Mouse (Mus musculus) gastrocnemius, postnatal 10 days (tissue): ENCODE results near the gene Brd2. TPM values are rescaled to one million over a fixed set of nuclear protein-coding genes. Genes with fewer than 3 reads are reported as not detected.
"Not testable (repeated sequence)": the region's sequence is repeated elsewhere in the genome, so short reads cannot be mapped to it uniquely, and the experiment has no call there.

Source experiments
- DNase-seq: peaks from one replicate; pipeline ENCODE4 v3.0.0; 2021; ENCODE audit warnings: mixed read lengths
- long read RNA-seq, 2 experiments: library from polyadenylated mRNA; stranded (forward); transcript quantifications; one replicate each; pipeline ENCODE4 v2.0.0; 2021
- total RNA-seq, 2 experiments: library from RNA; stranded (reverse); gene quantifications; 2 replicates each; pipeline ENCODE4 v1.2.3; 2021

Brd2 gene
- 100 to 1,000 TPM in 1 of 2 experiments, 10 to 100 TPM in 1; 91.9 to 114 TPM for total RNA-seq
- long read RNA-seq, experiment 1, full-length matches to known transcripts, result 2 of 24 reads
- long read RNA-seq, experiment 1, partial matches to known transcripts, result 4 of 24 reads
- long read RNA-seq, experiment 1, other reads (novel, unspliced or antisense), result 18 of 24 reads
- long read RNA-seq, experiment 2, partial matches to known transcripts, result 4 of 21 reads
- long read RNA-seq, experiment 2, other reads (novel, unspliced or antisense), result 17 of 21 reads

DNA sequence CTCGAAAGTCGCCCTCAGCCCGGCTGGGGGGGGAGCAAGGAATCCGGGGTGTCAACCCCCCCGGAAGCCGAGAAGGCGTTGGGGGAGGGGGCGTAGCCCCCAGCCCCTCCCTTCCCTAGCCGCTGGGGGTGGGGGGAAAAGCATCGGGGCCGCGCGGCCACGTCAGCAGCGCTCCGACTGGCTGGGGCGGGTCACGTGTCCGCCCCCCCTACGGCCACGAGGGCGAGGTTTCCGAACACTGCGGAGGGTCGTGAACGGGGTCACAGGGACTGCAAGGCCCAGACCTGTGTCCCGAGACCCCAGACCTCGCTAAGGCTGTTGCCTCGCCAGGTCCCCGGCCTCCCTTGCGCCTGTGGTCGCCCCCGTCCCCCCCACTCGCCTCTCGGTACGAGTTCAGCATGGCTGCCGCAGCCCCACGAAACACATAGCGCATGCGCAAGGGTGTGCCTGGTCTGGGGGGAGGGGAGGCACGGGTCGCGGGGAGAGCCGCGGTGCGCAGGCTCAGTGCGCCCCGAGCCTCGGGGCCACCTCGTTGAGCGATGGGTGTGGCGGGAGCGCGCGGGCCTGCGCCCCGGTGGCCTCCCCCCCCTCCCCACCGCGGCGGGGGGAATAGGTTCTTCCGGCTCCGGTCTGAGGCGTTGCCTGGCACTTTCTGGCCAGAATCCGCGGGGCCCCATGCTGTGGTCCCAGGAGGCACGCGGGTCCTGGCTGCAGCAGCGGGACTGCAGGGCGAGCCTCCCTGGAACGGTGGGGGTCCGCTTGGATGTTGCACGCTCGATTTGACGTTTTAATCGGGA lies at the start of gene Brd2:
Gene Brd2, minus strand, starts transcription at position 447 of the 797 bp plus-strand sequence.
- peak; percentile 96 for DNase-seq

DNA sequence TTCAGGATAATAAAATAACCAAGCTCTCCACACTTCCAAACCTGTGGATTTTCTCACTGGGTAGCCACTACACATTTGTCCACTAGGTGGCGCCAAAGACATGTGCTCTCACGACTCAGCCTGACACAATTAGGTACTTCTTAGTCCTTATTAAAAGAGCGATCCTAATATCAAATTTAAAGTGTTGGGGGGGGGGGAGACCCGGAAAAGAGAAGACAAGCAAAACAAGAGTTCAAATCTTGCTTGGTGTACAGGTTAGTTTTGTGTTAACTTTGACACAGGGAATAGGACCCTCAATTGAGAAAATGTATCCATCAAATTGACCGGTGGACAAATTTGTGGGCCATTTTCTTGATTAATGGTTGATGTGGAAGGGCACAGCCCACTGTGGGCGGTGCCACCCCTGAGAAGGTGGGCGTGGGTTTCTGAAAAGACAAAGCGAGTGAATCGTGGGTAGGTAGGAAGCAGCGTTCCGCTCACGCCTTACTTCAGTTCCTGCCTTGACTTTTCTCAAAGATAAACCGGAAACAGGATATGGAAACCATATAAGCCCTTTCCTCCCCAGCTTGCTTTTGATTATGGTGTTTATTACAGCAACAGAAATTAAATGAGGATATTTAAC lies 48.6 kb upstream of the Brd2 start:
- peak; percentile 82 for DNase-seq

- DNase-seq, result no peak
Observed at GRCm38 (mm10) chr17:34170487-34170876, 48.0 kb upstream of the Brd2 start.

DNA sequence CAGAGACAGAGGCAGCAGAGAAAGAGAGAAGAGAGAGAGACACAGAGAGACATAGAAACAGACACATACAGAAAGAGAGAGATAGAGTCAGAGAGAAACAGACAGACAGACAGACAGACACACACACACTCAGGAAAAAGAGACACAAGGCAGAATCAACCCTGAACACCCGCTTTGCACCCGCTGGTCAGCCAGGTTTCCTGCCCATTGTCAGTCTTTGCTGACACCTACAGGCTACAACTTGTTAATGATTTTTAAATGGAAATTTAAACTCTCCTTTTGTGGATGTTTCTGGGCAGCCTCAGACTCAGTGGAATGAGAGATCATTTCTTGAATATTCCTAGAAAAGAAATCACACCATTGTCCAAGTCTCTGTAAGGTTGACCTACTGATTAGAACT lies 46.8 kb upstream of the Brd2 start:
- DNase-seq, result peak; percentile 29

- no peak for DNase-seq
Observed at GRCm38 (mm10) chr17:34165033-34165730, 42.7 kb upstream of the Brd2 start.

GRCm38 (mm10) chr17:34164202-34164895 lies 41.9 kb upstream of the Brd2 start:
- no peak for DNase-seq

DNA sequence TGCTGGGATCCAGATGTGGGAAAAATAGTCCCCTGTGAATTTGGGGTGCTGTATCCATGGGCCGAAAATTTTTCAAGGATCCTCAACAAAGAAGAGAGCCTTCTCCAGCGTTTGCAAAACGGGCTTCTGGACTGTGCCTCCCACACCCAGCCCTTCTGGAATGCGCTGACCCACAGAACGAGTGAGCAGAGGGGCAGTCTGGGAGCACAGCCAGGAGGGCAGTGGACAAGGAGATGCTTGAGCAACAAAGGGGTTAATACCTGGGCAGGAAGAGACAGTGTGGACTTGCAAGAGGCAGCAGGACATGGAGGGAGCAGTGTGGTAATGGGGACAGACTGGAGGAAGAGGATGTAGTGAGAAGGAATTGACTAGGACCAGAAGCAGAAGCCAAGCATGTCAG lies 33.1 kb upstream of the Brd2 start:
- DNase-seq, result no peak

- no peak for DNase-seq
Observed at GRCm38 (mm10) chr17:34152923-34153322, 30.5 kb upstream of the Brd2 start, which contains the start of gene H2-DMb1. Gene H2-DMb1 (plus strand): TSS chr17:34153072.

DNA sequence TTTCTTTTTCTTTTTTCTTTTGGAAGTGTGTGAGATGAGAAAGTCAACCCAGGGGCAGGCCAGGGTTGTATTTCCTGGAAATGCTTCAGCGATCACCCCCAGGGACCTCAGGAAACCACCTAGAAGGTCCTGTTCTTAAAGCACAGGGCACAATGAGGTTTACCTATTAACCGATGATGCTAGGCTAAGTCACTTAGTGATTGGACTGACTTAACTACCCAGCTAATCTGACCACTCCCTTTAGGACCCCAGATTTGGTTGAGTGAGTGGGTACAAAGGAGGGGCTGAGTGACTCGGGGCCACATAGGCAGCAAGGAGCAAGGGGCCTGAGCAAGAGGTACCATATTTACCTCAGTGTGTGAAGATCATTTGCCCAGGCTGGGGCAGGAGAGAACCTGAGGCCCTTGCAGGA lies 22.5 kb upstream of the Brd2 start:
- no peak for DNase-seq

GRCm38 (mm10) chr17:34144221-34144620 lies 21.8 kb upstream of the Brd2 start:
- not testable (repeated sequence) for DNase-seq

DNA sequence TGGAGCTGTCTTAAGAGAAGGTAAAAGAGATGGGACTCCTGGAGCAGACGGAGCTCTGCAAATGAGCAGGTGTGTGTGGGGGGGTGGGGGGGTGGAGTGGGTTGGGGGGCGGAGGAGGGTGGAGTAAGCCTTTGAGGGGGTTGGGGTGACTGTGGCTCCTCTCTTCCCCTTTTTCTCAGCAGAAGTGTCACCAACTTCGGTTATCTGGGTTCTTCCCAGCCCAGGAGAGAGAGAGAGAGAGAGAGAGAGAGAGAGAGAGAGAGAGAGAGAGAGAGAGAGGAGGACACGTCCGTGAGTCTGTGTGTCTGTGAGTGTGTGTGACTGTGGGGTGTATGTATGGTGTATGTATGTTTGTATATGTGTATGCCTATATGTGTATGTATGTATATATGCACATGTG lies 21.0 kb upstream of the Brd2 start:
- no peak for DNase-seq

DNA sequence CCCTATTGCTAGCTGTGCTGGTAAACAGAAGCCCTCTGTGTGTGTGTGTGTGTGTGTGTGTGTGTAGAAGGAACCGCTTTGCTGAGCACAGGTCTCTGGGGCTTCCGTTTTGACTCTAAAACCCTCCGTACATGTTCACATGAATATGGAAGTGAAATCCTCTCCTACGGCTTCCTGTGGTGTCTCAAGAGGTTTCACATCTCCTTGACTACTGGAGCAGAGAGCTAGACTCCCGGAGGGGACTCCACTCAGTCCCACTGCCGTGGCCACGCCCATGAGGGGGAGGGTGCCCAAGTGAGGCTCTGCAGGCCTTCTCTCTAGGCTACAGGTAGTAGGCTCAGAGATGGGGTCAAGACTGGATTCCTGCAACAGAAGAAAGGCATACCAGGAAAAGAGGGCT lies 20.6 kb upstream of the Brd2 start, which contains the start of gene H2-DMb2:
Gene H2-DMb2, plus strand, starts transcription at position 275 of the 400 bp plus-strand sequence.
- peak; percentile 32 for DNase-seq

DNA sequence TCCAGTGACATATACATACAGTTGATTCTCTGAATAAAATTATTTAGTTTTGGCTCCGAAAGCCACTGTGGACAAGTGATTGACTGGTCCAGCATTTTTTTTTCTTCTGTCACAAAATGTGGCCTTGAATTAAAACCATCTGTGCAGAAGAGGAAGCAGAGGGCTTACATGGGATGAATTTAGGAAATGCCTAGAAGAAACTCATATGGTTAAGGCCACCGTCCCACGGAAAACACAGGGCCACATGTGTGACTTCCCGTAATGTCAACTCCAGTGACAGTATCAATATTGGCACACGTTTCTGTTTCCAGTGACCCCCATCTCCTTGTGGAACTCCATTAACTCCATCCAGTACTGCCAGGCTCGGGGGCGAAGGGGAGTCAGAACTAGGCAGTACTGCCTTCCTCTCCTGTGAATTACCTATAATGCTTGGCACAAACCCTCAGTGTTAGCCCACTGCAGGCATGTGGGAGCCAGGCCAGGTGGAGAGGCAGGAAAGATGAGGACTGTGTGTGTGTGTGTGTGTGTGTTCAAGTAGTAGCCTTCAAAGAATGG lies 20.1 kb upstream of the Brd2 start:
- no peak for DNase-seq

GRCm38 (mm10) chr17:34141448-34141847 lies 19.0 kb upstream of the Brd2 start:
- DNase-seq, result no peak

GRCm38 (mm10) chr17:34140240-34140639 lies 17.8 kb upstream of the Brd2 start:
- DNase-seq, result no peak

- DNase-seq, result no peak
Observed at GRCm38 (mm10) chr17:34139416-34139815, 17.0 kb upstream of the Brd2 start.

DNA sequence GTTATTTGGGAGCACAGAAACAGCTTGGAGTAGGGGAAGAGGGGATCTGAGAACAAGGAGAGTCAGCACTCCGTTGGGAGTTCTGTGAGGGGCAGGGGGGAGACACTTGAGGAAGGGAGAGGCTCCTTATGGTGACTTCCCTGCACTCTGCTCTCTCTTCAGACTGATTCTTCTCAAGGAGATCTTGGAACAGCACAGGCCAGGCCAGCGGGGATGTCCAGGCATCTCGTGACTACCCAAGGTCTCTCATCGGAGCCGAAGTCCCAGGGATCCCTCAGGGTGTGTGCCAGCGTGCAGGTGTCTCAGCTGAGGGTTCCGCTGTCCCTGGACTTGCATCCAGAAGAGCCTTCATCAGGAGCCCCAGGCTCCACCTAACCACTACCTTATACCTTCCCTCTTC lies 16.2 kb upstream of the Brd2 start:
- no peak for DNase-seq

DNA sequence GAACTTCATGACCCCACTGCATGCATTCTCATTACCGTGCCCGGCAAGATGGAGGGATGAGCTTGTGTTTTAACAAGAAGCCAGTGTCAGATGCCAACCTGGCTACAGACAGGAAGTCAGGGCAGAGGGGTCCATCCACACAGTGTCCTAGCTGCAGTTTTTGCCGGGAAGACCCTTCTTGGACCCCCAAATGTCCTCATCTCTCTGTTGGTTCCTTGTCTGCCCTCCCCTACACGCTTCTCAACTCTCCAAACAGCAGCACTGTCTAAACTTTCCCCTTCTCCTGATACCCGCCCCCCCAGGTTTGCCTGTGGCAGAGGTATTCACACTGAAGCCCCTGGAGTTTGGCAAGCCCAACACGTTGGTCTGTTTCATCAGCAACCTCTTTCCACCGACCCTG lies 15.2 kb upstream of the Brd2 start:
- no peak for DNase-seq

- peak; percentile 100 for DNase-seq
Observed at GRCm38 (mm10) chr17:34135297-34136224, 13.1 kb upstream of the Brd2 start.

DNA sequence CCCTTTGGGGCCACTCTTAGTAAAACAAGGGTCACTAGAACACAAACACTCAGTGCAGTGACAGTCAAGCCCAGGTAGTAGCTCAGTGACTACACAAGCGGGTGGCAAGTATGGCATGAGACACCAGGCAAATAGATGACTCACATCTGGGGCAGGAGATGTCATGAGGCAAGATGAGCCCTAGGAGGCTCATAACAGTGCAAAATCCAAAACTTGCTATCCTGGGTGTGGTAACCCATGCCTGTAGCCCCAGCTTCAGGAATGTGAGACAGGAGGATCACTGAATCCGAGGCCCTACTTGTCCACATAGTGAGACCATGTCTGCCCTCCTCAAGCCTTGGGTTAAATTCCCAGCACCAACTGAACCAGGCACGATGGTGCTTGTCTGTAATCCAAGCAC lies 12.0 kb upstream of the Brd2 start:
- DNase-seq, result no peak
